Mouse (Mus musculus) midbrain, embryonic 15.5 days (tissue): ENCODE results near the gene Rpa1. TPM values are rescaled to one million over a fixed set of nuclear protein-coding genes. Genes with fewer than 3 reads are reported as not detected.
"Not testable (repeated sequence)": the region's sequence is repeated elsewhere in the genome, so short reads cannot be mapped to it uniquely, and the experiment has no call there.

ENCODE experiments used
- ATAC-seq: fragments of 200-750 bp; cut with Nextera tagmentation; replicated peaks from 2 replicates; pipeline ENCODE4 v1.8.0; 2017; ENCODE audit warnings: moderate TSS enrichment
- H3K27ac ChIP-seq: fragments of 300-500 bp; sonication (generic); 2 replicates; pipeline ENCODE4 v1.5.1; 2015; ENCODE audit warnings: mild to moderate bottlenecking, inconsistent platforms
- H3K27me3 ChIP-seq: fragments of 300-500 bp; sonication (generic); replicated peaks from 2 replicates; pipeline ENCODE4 v1.6.1; 2015; ENCODE audit warnings: inconsistent platforms
- H3K36me3 ChIP-seq: fragments of 300-500 bp; sonication (generic); replicated peaks from 2 replicates; pipeline ENCODE4 v1.6.1; 2015; ENCODE audit warnings: inconsistent platforms
- H3K4me1 ChIP-seq: fragments of 300-500 bp; sonication (generic); 2 replicates; pipeline ENCODE4 v1.6.1; 2015; ENCODE audit warnings: inconsistent platforms
- H3K4me2 ChIP-seq: fragments of 300-500 bp; sonication (generic); 2 replicates; pipeline ENCODE4 v1.6.1; 2015; ENCODE audit warnings: inconsistent platforms, mild to moderate bottlenecking, moderate library complexity
- H3K4me3 ChIP-seq: fragments of 300-500 bp; sonication (generic); 2 replicates; pipeline ENCODE4 v1.5.1; 2015; ENCODE audit warnings: mild to moderate bottlenecking, inconsistent platforms
- H3K9ac ChIP-seq: fragments of 300-500 bp; sonication (generic); 2 replicates; pipeline ENCODE4 v1.6.1; 2015; ENCODE audit warnings: mild to moderate bottlenecking, inconsistent platforms
- H3K9me3 ChIP-seq: fragments of 300-500 bp; sonication (generic); 2 replicates; pipeline ENCODE4 v1.6.1; 2016; ENCODE audit warnings: inconsistent platforms
- whole genome bisulfite sequencing: fragments of 180-500 bp; shearing (Covaris S2); methylation state at CpG from one replicate; pipeline ENCODE4 v1.1.7; 2015; ENCODE audit warnings: mixed read lengths; 5-methylcytosine and 5-hydroxymethylcytosine counted together
- polyA plus RNA-seq: library from polyadenylated mRNA; unstranded; fragments of >200 nt; fragmentation: Nextera tagmentation; extraction: Ambion mirVana; gene quantifications from 2 replicates; pipeline ENCODE4 v1.2.1, GENCODE M21; 2015

Gene Rpa1
- 49.1 and 49.6 TPM in 2 replicates for polyA plus RNA-seq

DNA sequence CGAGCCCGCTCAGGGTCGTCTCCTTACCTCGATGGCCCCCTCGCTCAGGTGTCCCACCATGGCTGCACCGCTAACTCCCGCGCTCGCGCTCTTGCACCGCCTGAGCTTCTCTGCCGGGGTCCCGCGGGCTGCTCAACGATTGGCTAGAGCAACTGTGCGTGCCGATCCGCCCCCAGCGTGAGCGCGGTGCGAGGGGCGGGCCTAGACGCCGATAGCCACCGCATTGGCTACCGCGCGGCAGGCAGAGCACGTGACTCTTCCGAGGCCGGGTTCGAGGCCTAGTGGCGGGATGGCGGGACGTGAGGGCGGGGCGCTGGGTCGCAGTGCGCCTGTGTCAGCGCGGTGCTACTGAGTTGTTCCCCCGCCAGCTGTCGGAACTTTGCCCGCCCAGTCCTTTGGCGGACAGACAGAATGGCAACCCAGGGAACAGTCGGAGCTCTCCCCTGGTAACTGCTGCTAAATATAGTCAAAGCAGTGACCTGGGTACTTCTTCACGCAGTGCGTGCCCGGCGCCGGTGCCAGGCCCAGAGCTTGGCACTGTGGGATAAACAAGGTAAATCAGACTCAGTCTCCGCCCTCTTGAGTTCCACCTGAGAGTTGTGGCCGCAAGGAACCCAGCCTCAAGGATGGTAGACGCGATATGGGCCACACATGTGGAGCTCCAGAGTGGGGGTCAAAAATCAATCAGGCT is at the start of gene Rpa1, which contains the start of gene Smyd4:
Rpa1 (minus strand) TSS at position 126 of the 691 bp plus-strand sequence.
Smyd4 (plus strand) TSS at position 235 of the 691 bp plus-strand sequence.
- peaks cover 18% of the 10 kb centered on the region for H3K4me1 ChIP-seq
- peak within 1 kb of the TSS; percentile 61 for H3K9ac ChIP-seq
- H3K27ac ChIP-seq: peak within 1 kb of the TSS; percentile 48
- ATAC-seq: peak; percentile 100
- no peaks in the 10 kb centered on the region for H3K9me3 ChIP-seq
- no peaks in the 10 kb centered on the region for H3K36me3 ChIP-seq
- under 1% methylated on average over 56 of the region's 56 CpGs for WGBS
- peak within 1 kb of the TSS; percentile 66 for H3K4me3 ChIP-seq
- no peaks in the 10 kb centered on the region for H3K27me3 ChIP-seq
- H3K4me2 ChIP-seq: peak within 1 kb of the TSS; percentile 92

DNA sequence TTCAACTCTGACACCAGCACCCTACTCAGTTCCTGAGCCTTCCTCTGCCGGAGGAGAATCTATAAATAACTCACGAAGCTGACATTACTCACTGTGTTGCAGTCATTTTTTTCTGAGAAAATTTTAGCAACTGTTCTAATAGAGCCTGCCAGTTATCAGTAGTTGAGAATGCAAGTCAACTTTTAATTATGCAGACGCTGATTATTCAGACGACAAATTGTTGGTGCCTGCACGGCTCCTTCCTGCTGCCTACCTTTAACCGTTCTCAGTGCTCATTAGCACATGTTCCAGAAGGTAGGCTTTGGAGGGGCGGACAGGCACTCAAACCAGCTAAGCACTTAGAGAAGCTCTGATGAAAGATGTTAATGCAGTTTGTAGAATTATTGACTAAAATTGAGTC is 49.3 kb upstream of the Rpa1 start:
- WGBS: 82% methylated on average over 7 of the region's 7 CpGs
- no peak overlapping the region for H3K27ac ChIP-seq

DNA sequence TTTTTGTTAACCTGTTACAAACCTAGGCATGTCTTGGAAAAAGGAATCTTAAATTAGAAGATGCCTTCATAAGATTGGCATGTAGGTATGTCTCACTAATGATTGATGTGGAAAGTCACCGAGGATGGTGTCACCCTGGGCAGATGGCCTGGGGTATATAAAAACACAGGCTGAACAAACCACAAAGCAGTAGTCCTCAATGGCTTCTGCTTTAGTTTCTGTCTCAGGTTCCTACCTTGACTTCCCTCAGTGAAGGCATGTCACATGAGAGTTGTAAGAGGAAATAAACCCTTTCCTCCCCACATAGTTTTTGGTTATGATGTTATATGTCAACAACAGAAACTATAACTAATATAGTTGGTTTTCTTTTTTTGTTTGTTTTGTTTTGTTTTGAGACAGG is 47.5 kb upstream of the Rpa1 start:
- H3K9me3 ChIP-seq: no peaks in the 10 kb centered on the region
- no peak overlapping the region for H3K27ac ChIP-seq
- WGBS: 94% methylated on average over 1 of the region's 1 CpGs
- H3K9ac ChIP-seq: no peak overlapping the region
- no peak overlapping the region for H3K4me2 ChIP-seq
- no peak for ATAC-seq
- no peaks in the 10 kb centered on the region for H3K36me3 ChIP-seq
- no peaks in the 10 kb centered on the region; the same call in 1 of the 2 replicates for H3K4me1 ChIP-seq
- no peaks in the 10 kb centered on the region for H3K27me3 ChIP-seq
- H3K4me3 ChIP-seq: no peak overlapping the region

More for the DNA sequence above, 49.3 kb upstream of the Rpa1 start:
- Histone ChIP-seq H3K4me3 (no peak overlapping the region), H3K9ac (no peak overlapping the region), H3K9me3 (no peaks in the 10 kb centered on the region), H3K36me3 (no peaks in the 10 kb centered on the region), H3K4me2 (no peak overlapping the region), H3K4me1 (no peaks in the 10 kb centered on the region; the same call in 1 of the 2 replicates), H3K27me3 (no peaks in the 10 kb centered on the region)
- no peak for ATAC-seq

GRCm38 (mm10) chr11:75383529-75383928 is 35.4 kb upstream of the Rpa1 start:
- not testable (repeated sequence) for H3K9ac ChIP-seq, H3K9me3 ChIP-seq, H3K27ac ChIP-seq, H3K4me2 ChIP-seq, H3K4me1 ChIP-seq, H3K27me3 ChIP-seq, ATAC-seq, H3K4me3 ChIP-seq, H3K36me3 ChIP-seq
- WGBS: 59% methylated on average over 3 of the region's 3 CpGs

DNA sequence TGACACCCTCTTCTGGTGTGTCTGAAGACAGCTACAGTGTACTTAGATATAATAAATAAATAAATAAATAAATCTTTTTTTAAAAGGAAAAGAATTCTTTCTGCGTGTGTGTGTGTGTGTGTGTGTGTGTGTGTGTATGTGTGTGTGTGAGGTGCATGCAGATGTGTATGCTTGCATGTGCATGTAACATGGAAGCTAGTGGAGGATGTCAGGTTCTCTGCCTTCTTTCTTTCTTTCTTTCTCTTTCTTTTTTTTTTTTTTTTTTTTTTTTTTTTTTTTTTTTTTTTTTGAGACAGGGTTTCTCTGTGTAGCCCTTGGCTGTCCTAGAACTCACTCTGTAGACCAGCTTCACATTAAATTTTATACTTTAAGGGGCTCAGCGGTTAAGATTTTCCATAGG is 30.7 kb upstream of the Rpa1 start:
- not testable (repeated sequence) for H3K4me3 ChIP-seq, H3K27ac ChIP-seq, H3K4me1 ChIP-seq, H3K9ac ChIP-seq, H3K36me3 ChIP-seq, H3K4me2 ChIP-seq, H3K27me3 ChIP-seq, H3K9me3 ChIP-seq, ATAC-seq
- WGBS: 86% methylated on average over 2 of the region's 2 CpGs

- no peak for ATAC-seq
- H3K36me3 ChIP-seq: no peaks in the 10 kb centered on the region
- no peaks in the 10 kb centered on the region for H3K4me1 ChIP-seq
- 90% methylated on average over 1 of the region's 1 CpGs for WGBS
- no peak overlapping the region for H3K27ac ChIP-seq
- no peak overlapping the region for H3K4me2 ChIP-seq
- H3K9ac ChIP-seq: no peak overlapping the region
- H3K4me3 ChIP-seq: no peak overlapping the region
- H3K9me3 ChIP-seq: no peaks in the 10 kb centered on the region
- no peaks in the 10 kb centered on the region for H3K27me3 ChIP-seq
These were observed 29.0 kb upstream of the Rpa1 start for GRCm38 (mm10) chr11:75377125-75377524.

- ATAC-seq: no peak
- Histone ChIP-seq H3K4me2 (no peak overlapping the region), H3K36me3 (no peaks in the 10 kb centered on the region), H3K27ac (no peak overlapping the region), H3K4me1 (no peaks in the 10 kb centered on the region), H3K9me3 (no peaks in the 10 kb centered on the region), H3K9ac (no peak overlapping the region), H3K27me3 (no peaks in the 10 kb centered on the region), H3K4me3 (no peak overlapping the region)
- WGBS: 84% methylated on average over 1 of the region's 1 CpGs
These were observed 7.4 kb upstream of the Rpa1 start for GRCm38 (mm10) chr11:75355475-75355874.

GRCm38 (mm10) chr11:75351225-75351624 is 3.1 kb upstream of the Rpa1 start:
- no peaks in the 10 kb centered on the region for H3K36me3 ChIP-seq
- H3K9ac ChIP-seq: no peak overlapping the region
- no peak for ATAC-seq

DNA sequence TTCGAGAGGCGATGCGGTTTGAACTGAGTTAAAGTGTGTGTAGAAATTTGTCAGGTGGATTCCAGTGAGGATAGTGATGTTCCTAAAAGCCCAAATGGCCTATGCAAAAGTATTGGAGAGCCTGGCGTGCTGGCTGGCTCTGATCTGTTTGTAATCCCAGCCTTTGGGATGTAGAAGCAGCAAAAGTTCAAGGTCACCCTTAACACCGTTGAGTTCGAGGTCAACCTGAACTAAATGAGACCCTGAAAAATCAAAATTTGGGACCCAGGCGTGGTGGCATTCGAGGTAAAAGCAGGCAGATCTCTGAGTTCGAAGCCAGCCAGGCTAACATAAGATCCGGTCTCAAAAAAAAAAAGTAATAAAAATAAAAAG is 752 bp upstream of the Rpa1 start:
- H3K4me2 ChIP-seq: peak overlapping the region; percentile 92
- peak overlapping the region; percentile 66 for H3K4me3 ChIP-seq
- no peak for ATAC-seq
- H3K27ac ChIP-seq: peak overlapping the region; percentile 48; the same call in 1 of the 2 replicates
- H3K9ac ChIP-seq: peak overlapping the region; percentile 61
- H3K27me3 ChIP-seq: no peaks in the 10 kb centered on the region
- peaks cover 18% of the 10 kb centered on the region for H3K4me1 ChIP-seq
- 48% methylated on average over 10 of the region's 10 CpGs for WGBS
- H3K9me3 ChIP-seq: no peaks in the 10 kb centered on the region
- no peaks in the 10 kb centered on the region for H3K36me3 ChIP-seq

More at GRCm38 (mm10) chr11:75351225-75351624, 3.1 kb upstream of the Rpa1 start:
- no peak overlapping the region for H3K4me3 ChIP-seq
- no peaks in the 10 kb centered on the region for H3K9me3 ChIP-seq
- no peak overlapping the region for H3K4me2 ChIP-seq
- H3K4me1 ChIP-seq: peaks cover 17% of the 10 kb centered on the region
- no peaks in the 10 kb centered on the region for H3K27me3 ChIP-seq
- H3K27ac ChIP-seq: no peak overlapping the region

DNA sequence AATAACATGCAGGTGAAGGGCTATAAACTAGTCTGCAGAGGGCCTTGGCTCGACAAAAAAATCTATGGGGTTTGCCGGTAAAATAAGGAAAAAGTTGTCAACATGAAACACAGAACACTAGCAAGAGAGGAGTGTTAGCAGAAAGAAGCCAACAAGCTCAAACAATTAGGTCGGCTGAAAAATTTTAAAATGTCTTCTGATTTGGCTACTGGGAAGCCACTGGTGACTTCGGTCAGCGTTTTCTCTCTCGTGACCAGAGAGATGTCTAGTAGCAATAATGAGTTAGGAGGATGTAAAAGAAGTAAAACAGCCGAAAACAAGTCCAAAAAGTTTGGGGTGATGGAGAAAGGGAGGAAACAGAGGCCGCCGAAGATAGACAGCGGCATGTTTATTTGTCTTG is 528 bp downstream of the Rpa1 start:
- Histone ChIP-seq H3K4me2 (peak overlapping the region; percentile 92), H3K27ac (0 out of 2 replicates have a peak overlapping the region, but pooled peaks have one; percentile 16), H3K4me3 (peak overlapping the region; percentile 66), H3K9ac (peak overlapping the region; percentile 61), H3K4me1 (peaks cover 18% of the 10 kb centered on the region), H3K27me3 (no peaks in the 10 kb centered on the region), H3K36me3 (no peaks in the 10 kb centered on the region), H3K9me3 (no peaks in the 10 kb centered on the region)
- under 1% methylated on average over 10 of the region's 10 CpGs for WGBS
- no peak for ATAC-seq

DNA sequence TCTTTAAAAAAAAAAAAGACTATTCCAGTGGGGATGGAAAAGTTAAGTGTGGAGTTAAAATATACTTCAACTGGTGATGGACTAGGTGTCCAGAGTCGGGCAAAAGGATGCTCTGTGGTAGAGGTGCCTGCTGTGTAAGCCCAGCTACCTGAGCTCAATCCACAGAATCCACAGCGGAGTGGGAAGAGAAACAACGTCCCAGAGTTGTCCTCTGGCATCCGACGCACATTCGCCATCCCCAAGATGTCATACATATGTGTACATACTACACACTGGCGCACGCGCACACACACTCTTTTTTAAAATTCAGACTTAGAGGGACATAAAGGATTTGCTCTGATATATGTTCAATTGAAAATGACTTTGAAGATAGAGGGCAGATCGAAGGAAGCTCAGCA is 937 bp downstream of the Rpa1 start:
- Histone ChIP-seq H3K9ac (no peak overlapping the region), H3K4me2 (peak overlapping the region; percentile 92), H3K4me1 (peaks cover 18% of the 10 kb centered on the region), H3K27ac (no peak overlapping the region), H3K9me3 (no peaks in the 10 kb centered on the region), H3K4me3 (peak overlapping the region; percentile 66), H3K27me3 (no peaks in the 10 kb centered on the region), H3K36me3 (no peaks in the 10 kb centered on the region)
- ATAC-seq: no peak
- 45% methylated on average over 10 of the region's 10 CpGs for WGBS

- no peaks in the 10 kb centered on the region for H3K36me3 ChIP-seq
- no peaks in the 10 kb centered on the region for H3K9me3 ChIP-seq
- H3K27ac ChIP-seq: no peak overlapping the region
- no peak overlapping the region for H3K9ac ChIP-seq
- H3K4me3 ChIP-seq: no peak overlapping the region
- H3K27me3 ChIP-seq: no peaks in the 10 kb centered on the region
- no peak for ATAC-seq
- H3K4me1 ChIP-seq: peaks cover 18% of the 10 kb centered on the region
- H3K4me2 ChIP-seq: peak overlapping the region; percentile 92; the same call in 1 of the 2 replicates
- WGBS: 65% methylated on average over 4 of the region's 4 CpGs
These were observed 1.5 kb downstream of the Rpa1 start for GRCm38 (mm10) chr11:75346556-75347187.

GRCm38 (mm10) chr11:75344716-75345115 is 3.4 kb downstream of the Rpa1 start:
- ATAC-seq: no peak
- WGBS: 95% methylated on average over 5 of the region's 5 CpGs
- Histone ChIP-seq H3K9me3 (no peaks in the 10 kb centered on the region), H3K9ac (no peak overlapping the region), H3K36me3 (no peaks in the 10 kb centered on the region), H3K27me3 (no peaks in the 10 kb centered on the region), H3K4me2 (no peak overlapping the region), H3K4me1 (peaks cover 18% of the 10 kb centered on the region), H3K27ac (no peak overlapping the region), H3K4me3 (no peak overlapping the region)
